Mouse (Mus musculus) R1 (cell line): ENCODE results near the gene Arfip2.

Experiments
- DNase-seq: peaks from one replicate; pipeline ENCODE4 v3.0.0-alpha.2; 2018; ENCODE audit warnings: low read depth, low spot score

The Arfip2 gene

DNA sequence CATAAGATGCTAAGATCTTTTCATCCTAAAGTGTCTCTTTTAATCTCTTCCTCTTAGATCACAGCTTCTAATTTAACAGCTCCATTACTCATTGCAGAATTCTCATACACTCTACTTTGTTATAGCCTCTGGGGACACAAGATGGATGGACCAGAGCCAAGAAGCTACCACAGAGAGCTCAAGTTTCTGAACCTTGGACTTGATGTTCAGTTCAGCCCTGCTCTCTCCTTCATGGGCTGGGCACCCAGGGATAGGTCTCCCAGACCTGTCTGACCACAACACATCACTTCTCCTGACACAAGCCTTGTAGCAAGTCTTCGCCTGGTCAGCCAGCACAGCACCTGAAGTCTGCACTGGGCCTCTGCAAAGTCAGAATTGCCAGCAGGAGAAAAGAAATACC lies 25.8 kb downstream of the Arfip2 start:
- no peak for DNase-seq

DNA sequence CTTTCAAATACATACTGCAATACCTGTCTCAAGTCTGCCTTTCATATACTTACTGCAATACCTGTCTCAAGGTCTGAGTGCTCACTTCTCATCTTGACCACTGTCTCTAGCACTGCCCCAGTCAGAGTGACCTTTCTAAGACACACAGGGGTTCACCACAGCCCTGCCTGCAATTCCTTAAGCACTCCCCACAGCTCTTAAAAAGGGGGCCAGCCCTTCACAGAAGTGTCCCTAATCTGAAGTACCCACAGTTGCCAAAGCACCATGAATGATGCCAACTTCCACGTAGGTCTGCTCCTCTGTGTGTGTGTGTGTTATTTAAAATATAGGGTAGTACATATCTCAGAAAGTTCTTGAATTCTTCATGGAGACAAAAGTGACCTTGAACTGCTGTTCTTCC lies 28.4 kb downstream of the Arfip2 start:
- no peak for DNase-seq

DNA sequence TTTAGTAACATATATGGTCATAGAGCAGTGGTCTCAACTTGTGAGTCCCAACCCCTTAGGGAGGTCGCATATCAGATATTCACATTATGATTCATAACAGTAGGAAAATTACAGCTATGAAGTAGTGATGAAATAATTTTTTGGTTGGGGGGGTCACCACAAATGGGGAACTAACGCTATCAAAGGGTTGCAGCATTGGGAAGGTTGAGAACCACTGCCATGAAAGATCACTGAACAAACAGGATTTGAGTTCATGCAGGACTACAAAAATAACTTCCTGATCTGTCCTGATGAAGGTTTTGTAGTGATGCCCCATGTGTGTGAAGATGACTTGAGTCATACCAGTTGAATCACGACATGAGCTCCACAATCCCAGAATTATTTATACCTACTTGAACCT lies 31.7 kb downstream of the Arfip2 start:
- no peak for DNase-seq

DNA sequence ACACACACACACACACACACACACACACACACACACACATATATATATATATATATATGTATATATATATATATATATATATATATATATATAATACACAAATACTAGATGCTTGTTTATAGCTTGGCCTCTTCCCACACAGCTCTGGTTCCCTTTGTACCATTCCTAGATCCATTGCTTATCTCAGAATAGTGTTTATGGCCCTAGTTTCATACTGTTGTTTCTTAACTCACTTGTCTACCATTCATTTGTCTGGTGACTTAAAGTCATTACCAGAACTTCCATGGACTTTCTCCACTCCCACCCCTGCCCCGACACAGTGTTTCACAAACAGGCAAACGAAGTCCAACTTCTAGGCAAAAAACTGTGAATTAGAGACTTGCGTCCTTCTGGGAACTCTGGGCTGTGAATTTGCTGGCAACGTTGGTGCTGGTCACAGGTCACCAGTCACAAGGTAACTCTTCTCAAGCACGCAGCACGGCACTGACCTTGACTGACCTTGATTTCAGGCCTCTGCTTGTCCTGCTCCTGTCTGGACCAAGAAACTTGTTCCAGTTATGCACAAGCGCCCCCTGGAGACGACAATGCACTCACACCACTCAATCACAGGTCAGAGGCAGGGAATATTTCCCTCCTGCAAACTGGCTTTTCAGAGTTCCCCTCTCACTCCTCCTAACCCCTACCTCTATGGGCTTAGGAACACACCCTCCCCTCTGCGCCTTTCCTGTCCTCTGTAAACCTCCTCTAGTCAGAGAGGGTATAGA lies 37.2 kb downstream of the Arfip2 start:
- peak; percentile 77 for DNase-seq

DNA sequence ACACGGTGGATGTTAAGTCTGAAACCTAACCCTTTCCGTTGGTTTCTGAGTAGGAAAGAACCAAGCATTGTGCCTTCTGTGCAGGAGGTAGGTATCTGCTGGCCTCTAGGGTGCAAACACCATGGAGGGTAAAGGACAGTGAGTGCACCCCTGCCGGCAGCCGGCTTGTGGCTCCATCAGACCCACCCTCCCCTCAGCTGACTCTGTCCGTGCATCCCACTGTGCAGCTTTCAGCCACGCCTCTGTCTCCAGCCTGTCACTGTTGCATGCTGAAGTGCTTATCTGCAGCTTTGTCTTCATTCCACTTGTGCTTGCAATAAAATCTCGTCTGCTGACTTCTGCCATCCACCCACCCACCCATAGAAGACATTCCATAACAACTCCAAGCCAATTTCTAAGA lies 50.1 kb downstream of the Arfip2 start:
- peak; percentile 29 for DNase-seq

DNA sequence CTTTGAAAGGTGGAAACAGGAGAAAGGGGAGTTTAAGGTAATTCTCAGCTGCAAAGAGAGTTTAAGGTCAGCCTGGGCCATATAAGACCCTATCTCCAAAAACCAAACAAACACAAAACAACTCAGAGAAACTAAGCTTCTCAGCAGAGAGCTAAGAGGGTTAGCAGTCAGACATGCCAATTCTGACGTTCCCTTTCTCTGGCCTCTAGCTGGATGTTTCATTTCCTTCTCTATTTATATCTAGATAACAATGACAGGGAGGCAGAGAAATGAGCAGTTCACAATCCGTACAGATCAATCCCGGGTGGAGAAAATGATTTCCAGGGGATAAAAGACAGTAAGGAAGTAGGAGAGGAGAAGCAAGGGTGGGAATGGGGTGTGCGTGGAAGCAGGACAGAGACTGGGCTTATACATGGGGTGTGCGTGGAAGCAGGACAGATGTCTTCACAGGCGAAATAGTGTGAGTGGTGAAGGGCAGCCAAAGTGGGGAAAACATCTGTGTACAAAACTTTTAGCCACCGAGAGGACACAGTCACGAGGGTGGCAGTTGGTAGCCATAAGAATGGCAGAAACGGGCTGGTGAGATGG lies 51.8 kb downstream of the Arfip2 start:
- no peak for DNase-seq
